Mouse (Mus musculus) stomach, postnatal 0 days (tissue): ENCODE results near the gene Mtap. TPM values are rescaled to one million over a fixed set of nuclear protein-coding genes. Genes with fewer than 3 reads are reported as not detected.

Source experiments
- ATAC-seq: fragments of 200-750 bp; cut with Nextera tagmentation; 2 replicates; pipeline ENCODE4 v1.8.0; 2017; ENCODE audit not compliant: low FRiP score, low TSS enrichment
- DNase-seq: peaks from one replicate; pipeline ENCODE4 v3.0.0-alpha.2; 2016; ENCODE audit warnings: low spot score
- H3K27ac ChIP-seq: fragments of 300-500 bp; sonication (generic); replicated peaks from 2 replicates; pipeline ENCODE4 v1.5.1; 2014; ENCODE audit warnings: mild to moderate bottlenecking, control low read depth
- H3K27me3 ChIP-seq: fragments of 300-500 bp; sonication (generic); 2 replicates; pipeline ENCODE4 v1.6.1; 2014; ENCODE audit warnings: low read length; ENCODE audit not compliant: control insufficient read depth, insufficient read depth
- H3K36me3 ChIP-seq: fragments of 300-500 bp; sonication (generic); 2 replicates; pipeline ENCODE4 v1.6.1; 2014; ENCODE audit warnings: low read length, mixed read lengths; ENCODE audit not compliant: control insufficient read depth, insufficient read depth
- H3K4me1 ChIP-seq: fragments of 300-500 bp; sonication (generic); replicated peaks from 2 replicates; pipeline ENCODE4 v1.6.1; 2014; ENCODE audit warnings: antibody characterized with exemption; ENCODE audit not compliant: control insufficient read depth, insufficient read depth
- H3K4me2 ChIP-seq: fragments of 300-500 bp; sonication (generic); replicated peaks from 2 replicates; pipeline ENCODE4 v1.6.1; 2014; ENCODE audit warnings: low read depth, mild to moderate bottlenecking, control low read depth, moderate library complexity
- H3K4me3 ChIP-seq: fragments of 300-500 bp; sonication (generic); 2 replicates; pipeline ENCODE4 v1.5.1; 2014; ENCODE audit warnings: low read depth, low read length, control low read depth
- H3K9ac ChIP-seq: fragments of 300-500 bp; sonication (generic); 2 replicates; pipeline ENCODE4 v1.6.1; 2014; ENCODE audit warnings: mild to moderate bottlenecking, low read length, control low read depth, mixed read lengths
- H3K9me3 ChIP-seq: fragments of 300-500 bp; sonication (generic); 2 replicates; pipeline ENCODE4 v1.6.1; 2016; ENCODE audit warnings: low read length; ENCODE audit not compliant: control insufficient read depth
- CTCF ChIP-seq: IDR thresholded peaks from 2 replicates; pipeline ENCODE4 v1.5.1; 2016; ENCODE audit warnings: antibody characterized with exemption, low read depth, mild to moderate bottlenecking, moderate library complexity
- EP300 ChIP-seq: optimal IDR thresholded peaks from 2 replicates; pipeline ENCODE3; 2016; ENCODE audit warnings: antibody characterized with exemption
- WGBS: fragments of 180-500 bp; shearing (Covaris S2); extraction: QIAGEN DNeasy Blood & Tissue Kit; methylation state at CpG from one replicate; pipeline ENCODE4 v1.1.7; 2014; 5-methylcytosine and 5-hydroxymethylcytosine counted together
- polyA plus RNA-seq: library from polyadenylated mRNA; unstranded; fragments of >200 nt; fragmentation: Nextera tagmentation; extraction: Ambion mirVana; gene quantifications from 2 replicates; pipeline ENCODE4 v1.2.1, GENCODE M21; 2015

The Mtap gene
- polyA plus RNA-seq, 1 experiment from 2014 or later, result 23.9 TPM

GRCm38 (mm10) chr4:89200806-89201205, 63.9 kb downstream of the Mtap start:
- WGBS, result 78% methylated on average over 1 of the region's 1 CpGs
- Histone ChIP-seq H3K4me1 (no peaks in the 10 kb centered on the region), H3K9ac (no peak overlapping the region), H3K27me3 (no peaks in the 10 kb centered on the region), H3K4me2 (no peak overlapping the region), H3K9me3 (no peaks in the 10 kb centered on the region), H3K4me3 (no peak overlapping the region), H3K27ac (no peak overlapping the region), H3K36me3 (no peaks in the 10 kb centered on the region)
- TF ChIP-seq EP300, result no peak
- no peak for TF ChIP-seq CTCF
- DNase-seq, result no peak
- ATAC-seq, result no peak

DNA sequence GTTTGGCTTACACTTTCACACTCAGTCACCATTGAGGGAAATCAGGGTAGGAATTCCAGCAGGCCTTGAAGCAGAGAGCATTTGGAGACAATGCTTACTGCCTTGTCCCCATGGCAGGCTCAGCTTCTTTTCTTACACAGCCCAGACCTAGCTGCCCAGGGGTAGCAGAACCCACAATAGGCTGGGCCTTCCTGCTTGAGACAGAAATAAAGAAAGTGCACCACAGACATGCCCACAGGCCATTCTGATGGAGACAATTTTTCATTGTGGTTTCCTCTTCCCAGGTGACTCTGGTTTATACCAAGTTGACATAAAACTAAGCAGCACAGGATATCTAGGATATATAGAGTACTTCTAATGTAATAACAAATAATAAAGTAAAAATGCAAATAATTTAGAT, 72.4 kb downstream of the Mtap start:
- H3K9ac ChIP-seq, result no peak overlapping the region
- no peaks in the 10 kb centered on the region for H3K9me3 ChIP-seq
- no peaks in the 10 kb centered on the region for H3K36me3 ChIP-seq
- no peak for DNase-seq
- H3K4me2 ChIP-seq, result no peak overlapping the region
- no peak overlapping the region for H3K27ac ChIP-seq
- H3K27me3 ChIP-seq, result no peaks in the 10 kb centered on the region
- no peaks in the 10 kb centered on the region for H3K4me1 ChIP-seq
- TF ChIP-seq EP300 (no peak), CTCF (no peak)
- no peak for ATAC-seq
- H3K4me3 ChIP-seq, result no peak overlapping the region

DNA sequence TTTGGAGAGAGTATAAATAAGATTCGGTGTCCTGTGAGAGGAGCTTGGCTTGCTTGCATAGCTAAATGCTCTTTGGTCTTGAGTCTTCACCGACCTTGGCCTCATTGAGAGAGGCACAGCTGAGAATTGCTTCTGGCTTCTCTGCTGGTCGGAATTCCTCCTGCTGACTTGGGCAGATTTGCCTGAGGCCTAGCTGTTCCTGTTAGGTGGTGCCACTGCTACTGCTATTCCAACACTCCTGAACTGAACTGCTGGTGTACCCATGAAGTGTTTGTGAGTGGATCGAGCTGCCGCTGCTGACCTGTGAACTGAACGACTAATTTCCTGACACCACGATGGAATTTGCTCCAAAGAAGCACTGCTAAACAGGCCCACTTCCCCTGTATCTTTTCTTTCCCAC, 73.4 kb downstream of the Mtap start:
- DNase-seq (no peak), ATAC-seq (no peak)
- TF ChIP-seq EP300 (no peak), CTCF (no peak)
- 71% methylated on average over 7 of the region's 7 CpGs for WGBS
- Histone ChIP-seq H3K9ac (no peak overlapping the region), H3K27ac (no peak overlapping the region), H3K9me3 (no peaks in the 10 kb centered on the region), H3K36me3 (no peaks in the 10 kb centered on the region), H3K4me2 (no peak overlapping the region), H3K27me3 (no peaks in the 10 kb centered on the region), H3K4me1 (no peaks in the 10 kb centered on the region), H3K4me3 (no peak overlapping the region)

GRCm38 (mm10) chr4:89212178-89212577, 75.3 kb downstream of the Mtap start:
- no peak for TF ChIP-seq EP300
- TF ChIP-seq CTCF, result no peak
- H3K4me3 ChIP-seq, result no peak overlapping the region
- H3K36me3 ChIP-seq, result no peaks in the 10 kb centered on the region
- H3K27ac ChIP-seq, result no peak overlapping the region
- H3K4me2 ChIP-seq, result no peak overlapping the region
- DNase-seq (no peak), ATAC-seq (no peak)
- H3K9me3 ChIP-seq, result no peaks in the 10 kb centered on the region
- H3K9ac ChIP-seq, result no peak overlapping the region
- 70% methylated on average over 3 of the region's 3 CpGs for WGBS
- H3K27me3 ChIP-seq, result no peaks in the 10 kb centered on the region
- no peaks in the 10 kb centered on the region for H3K4me1 ChIP-seq

Other genes starting within 250 kb of the Mtap start
- 0.11 TPM in 1 of 2 replicates, not detected in the other for gene Cdkn2a, start 157.5 kb downstream of the Mtap start, polyA plus RNA-seq
- 26.9 and 29.0 TPM in 2 replicates for gene Cdkn2b, start 173.9 kb downstream of the Mtap start, polyA plus RNA-seq